Mouse (Mus musculus) hematopoietic stem cell, adult 5-6 weeks (primary cell): ENCODE data around the gene Eif4ebp2. TPM values are rescaled to one million over a fixed set of nuclear protein-coding genes. Genes with fewer than 3 reads are reported as not detected.

Experiments
- ATAC-seq, 2 experiments: fragments of 125-278 bp in 1 of 2; replicated peaks in 1 of 2; 2 replicates each; pipeline ENCODE4 v1.8.0; 2016 to 2017; ENCODE audit warnings: inconsistent platforms in 2 of 2, mild to moderate bottlenecking in 2 of 2, moderate number of reproducible peaks in 2 of 2, low read depth in 1 of 2, moderate TSS enrichment in 1 of 2; ENCODE audit not compliant: low FRiP score in 2 of 2, poor library complexity in 2 of 2, severe bottlenecking in 2 of 2, insufficient read depth in 1 of 2, low TSS enrichment in 1 of 2
- total RNA-seq: library from RNA; stranded (forward); fragments of 172-1452, 232-1000 nt; gene quantifications from 2 replicates; pipeline ENCODE4 v1.2.3, GENCODE M21; 2017

Eif4ebp2 gene
- total RNA-seq, 1 experiment from 2014 or later = 12.8 TPM

DNA sequence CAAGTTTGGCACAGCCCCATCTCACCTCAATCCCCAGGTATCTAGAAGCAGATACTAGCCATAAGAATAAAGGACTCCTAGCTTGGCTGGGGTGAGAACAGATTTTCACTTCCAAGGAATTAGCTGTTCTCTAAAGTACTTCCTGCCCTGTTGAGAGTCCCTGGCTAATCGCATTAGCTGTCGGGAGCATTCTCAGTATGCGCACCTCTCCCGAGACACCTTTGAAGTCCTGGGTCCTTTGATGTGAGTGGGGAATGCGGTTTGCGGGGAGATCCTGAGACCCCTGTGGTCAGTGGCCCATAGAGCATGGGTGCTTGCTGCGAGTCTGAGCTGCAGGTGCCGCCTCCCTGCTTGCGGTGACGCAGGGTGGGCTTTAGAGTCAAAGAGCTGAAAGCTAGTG is 46.5 kb downstream of the Eif4ebp2 start:
- ATAC-seq = no peak

DNA sequence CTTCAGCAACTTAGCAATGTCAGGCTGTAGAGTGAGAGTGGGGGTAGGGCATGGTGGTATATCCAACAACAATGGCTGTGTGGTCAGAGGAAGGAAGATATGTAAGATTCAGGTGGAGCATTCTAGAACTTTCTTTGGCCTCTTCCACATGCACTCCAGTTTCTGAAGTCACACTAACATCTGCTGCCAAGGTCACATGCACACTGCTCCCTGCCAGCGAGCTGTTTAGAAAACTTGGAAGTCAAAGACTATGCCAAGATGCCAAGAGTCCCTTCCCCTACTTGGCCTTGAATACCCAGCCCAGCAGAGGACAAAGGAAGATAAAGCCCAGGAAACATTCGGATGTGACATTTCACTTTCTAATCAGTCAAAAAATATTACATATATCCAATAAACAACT is 49.5 kb downstream of the Eif4ebp2 start:
- no peak for ATAC-seq

DNA sequence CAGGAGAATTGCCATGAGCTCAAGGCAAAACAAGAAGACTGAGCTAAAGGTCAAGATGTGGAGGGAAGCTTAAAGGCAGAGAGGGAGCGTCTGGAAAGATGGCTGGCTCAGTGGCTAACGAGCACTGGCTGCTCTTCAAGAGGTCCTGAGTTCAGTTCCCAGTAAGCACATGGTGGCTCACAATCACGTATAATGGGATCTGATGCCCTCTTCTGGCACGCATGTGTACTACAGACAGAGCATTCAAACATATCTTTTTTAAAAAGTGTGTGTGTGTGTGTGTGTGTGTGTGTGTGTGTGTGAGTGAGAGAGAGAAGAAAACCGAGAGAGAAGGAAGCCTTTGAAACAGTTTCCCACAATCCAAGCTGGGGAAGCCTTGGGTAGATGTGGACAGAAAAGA is 50.0 kb downstream of the Eif4ebp2 start:
- no peak for ATAC-seq

DNA sequence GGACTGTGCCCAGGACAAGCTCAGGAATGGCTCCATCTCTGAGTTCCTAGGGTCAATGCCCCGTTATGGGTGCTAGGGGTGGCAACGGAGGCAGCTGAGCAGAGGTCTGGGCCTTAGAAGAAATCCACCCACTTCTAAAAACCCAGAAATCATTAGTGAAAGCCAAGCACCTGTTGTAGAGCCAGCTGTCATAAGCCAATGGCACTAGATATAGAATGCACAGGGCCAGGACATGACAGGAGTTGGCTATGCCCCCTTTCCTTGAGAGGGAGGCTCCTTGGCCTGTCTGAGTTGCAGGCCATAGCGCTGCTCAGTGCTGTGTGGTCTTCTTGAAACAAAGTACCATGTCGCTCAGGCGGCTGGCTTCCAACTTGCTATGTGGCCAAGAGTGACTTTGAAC is 52.1 kb downstream of the Eif4ebp2 start:
- no peak for ATAC-seq

DNA sequence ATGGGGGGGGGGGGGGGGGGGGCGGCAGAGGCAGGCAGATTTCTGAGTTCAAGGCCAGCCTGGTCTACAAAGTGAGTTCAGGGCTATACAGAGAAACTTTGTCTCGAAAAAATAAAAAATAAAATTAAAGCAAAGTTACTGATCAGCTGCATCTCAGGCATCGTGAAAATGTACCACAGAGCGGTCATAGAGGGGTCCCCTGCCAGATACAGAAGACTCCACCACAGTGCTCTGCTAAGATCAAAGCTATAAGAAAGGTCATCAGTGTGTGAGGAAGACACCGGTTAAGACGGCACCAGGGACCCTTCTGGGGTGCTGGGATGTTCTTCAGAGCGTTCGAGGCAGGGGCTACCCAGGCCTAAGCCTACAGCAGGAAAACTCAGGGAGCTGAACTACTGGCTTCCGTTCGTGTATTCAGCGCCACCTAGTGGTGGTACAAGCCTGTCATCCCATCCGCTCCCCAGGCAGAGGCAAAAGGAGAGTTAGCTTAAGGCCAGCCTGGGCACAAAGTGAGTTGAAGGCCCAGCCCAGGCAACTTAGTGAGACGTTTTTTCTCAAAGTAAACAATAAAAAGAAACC is 53.2 kb downstream of the Eif4ebp2 start:
- ATAC-seq = peak; percentile 85 to 88

DNA sequence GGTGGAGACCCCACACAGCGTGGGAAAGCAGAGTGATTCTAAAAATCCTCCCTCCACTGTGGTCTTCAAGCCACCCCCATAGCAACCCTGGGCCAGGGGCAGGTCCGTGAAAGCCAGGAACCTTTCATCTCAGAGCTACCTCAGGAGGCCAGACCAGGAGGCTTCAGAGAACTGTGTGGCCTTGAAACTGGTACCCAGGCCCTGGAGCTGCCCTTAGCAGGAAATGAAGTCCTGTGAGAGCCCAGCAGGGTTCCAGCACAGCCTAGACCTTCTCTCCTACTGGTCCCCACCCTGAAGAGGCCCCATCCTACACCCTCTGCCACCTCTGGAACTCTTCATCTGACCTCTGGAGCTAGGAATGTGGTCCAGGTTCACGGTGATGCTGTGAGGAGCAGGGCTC is 54.3 kb downstream of the Eif4ebp2 start:
- no peak for ATAC-seq

DNA sequence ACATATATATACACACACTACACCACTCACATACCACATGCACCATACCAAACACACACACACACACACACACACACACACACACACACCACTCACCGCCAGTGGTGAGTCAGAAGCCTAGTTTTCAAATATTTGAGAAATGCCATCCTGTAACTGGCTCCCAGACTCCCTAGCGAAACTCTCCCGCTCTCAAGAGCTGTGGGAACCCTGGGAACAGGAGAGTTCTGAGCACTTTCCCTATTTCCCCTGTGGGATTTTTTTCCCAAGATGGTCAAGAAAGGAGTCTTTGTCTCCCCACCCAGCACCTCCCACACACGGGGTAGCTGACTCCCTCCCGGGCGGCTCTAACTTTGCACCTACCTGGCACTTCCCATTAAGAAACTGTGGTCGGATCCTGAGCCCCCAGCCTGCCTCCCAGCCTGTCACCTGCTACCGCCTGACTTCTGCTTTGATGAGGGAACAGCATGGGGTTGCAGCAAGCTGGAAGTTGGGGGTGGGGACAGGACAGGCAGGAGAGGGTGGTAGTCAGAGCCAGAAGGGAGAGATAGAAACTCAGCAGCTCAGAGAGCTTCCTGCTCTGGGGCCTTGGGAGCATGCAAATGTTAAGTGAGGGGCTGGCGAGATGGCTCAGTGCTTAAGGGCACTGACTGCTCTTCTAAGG is 57.9 kb downstream of the Eif4ebp2 start:
- ATAC-seq = peak; percentile 37 to 63; a peak in 2 of 4 replicates

DNA sequence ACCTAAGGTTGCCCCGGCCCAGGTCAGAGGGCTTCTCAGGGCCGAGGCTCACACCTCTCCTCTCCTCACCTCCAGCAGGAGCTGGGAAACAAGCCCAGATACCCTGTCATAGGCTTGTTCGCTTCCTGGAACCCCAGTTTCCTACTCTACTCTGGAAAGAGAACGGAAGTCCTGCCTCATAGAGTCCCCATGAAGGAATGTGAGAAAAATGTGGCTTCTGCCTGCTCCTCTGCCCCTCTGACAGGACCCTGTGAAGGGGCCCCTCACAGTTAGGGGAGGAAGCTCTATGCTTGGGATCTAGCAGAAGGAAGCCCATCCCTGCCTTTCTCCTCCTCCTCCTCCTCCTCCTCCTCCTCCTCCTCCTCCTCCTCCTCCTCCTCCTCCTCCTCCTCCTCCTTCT is 59.9 kb downstream of the Eif4ebp2 start:
- no peak for ATAC-seq

DNA sequence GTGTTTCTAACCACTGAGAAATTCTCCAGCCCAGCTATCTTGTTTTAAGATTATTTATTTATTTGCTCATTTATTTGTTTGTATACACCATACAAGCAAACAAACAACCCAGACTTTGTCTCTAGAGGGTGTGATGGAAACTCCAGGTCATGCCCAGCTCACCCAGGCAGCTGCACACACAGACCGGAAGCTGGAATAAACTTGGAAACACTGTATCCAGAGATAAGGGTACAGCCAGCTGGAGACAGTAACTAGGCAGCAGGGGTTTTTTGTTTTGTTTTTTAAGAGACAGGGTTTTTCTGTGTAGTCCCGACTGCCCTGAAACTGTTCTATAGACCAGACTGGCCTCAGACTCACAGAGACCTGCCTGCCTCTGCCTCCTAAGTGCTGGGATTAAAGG is 62.3 kb downstream of the Eif4ebp2 start:
- ATAC-seq = no peak

DNA sequence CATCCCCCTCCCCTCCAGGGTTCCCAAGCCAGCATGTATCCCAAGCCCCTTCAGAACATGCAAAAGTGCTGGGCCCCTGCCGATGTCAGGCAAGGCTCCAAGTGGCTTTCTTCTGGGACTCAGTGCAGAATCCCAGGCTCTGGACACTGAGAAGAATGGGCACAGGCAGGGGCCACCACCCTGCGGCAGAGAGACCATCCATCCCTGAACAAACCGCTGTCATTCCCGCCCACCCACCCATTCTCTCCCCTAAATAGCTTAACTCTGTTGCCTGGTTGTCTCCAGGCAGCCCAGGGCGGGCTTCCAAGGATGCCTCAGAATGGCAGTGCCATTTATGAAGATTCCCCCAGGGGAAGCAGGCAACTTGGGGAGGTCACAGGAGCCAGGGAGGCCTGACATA is 63.4 kb downstream of the Eif4ebp2 start:
- no peak for ATAC-seq

DNA sequence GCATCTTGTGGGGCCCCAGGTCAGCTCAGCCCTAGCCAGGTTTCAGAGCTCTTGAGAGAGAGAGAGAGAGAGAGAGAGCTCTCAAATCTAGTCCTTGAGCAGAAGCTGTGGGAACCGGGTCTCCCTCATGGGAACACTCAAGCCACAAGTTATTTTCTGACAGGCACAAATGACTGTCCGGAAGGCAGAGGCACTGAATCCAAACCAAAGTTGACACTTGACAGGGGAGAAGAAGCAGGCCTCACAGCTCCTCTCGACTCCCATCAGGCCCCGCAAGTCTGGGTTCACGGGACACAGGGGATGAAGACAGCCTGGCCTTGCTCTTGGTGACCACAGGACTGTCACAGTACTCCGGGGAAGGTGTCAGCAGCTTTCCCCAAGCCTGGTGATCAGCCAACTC is 66.2 kb downstream of the Eif4ebp2 start:
- no peak for ATAC-seq

DNA sequence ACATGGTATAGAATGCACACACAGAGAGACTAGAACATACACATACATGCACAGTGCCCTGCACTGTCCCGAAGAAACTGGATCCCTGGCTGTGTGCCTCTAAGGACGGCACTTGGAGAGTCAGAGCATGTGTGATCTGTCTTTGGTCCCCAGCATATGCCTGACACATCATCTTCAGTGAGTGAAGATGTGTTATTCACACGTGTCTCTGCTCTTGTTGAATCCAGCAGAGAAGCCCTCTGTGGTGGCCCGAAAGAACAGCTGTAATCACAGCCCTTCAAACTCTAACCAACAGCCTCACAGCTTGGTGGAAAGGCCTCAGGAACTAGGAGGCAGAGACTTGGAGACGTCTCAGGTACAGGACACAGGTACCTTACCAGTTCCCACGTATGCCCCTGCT is 67.3 kb downstream of the Eif4ebp2 start:
- no peak for ATAC-seq

DNA sequence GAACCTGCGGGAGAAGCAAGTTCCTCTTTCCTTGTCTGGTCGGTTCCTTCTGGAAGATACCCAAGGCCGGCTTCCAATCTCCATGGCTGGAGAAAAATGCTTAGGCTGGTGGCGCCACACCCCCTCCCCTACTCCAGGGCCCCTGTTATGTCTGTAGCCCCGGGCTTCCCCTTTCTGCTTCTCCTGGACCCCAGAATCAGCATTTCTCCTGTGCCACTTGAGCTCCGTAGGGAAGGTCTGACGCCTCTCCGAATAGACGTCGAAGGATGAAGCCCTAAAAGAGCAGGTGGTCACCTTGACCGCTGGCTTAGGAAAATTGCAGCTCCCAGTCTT is 68.8 kb downstream of the Eif4ebp2 start:
- ATAC-seq = peak in 1 of 2 experiments; percentile 43; a peak in 3 of 4 replicates

DNA sequence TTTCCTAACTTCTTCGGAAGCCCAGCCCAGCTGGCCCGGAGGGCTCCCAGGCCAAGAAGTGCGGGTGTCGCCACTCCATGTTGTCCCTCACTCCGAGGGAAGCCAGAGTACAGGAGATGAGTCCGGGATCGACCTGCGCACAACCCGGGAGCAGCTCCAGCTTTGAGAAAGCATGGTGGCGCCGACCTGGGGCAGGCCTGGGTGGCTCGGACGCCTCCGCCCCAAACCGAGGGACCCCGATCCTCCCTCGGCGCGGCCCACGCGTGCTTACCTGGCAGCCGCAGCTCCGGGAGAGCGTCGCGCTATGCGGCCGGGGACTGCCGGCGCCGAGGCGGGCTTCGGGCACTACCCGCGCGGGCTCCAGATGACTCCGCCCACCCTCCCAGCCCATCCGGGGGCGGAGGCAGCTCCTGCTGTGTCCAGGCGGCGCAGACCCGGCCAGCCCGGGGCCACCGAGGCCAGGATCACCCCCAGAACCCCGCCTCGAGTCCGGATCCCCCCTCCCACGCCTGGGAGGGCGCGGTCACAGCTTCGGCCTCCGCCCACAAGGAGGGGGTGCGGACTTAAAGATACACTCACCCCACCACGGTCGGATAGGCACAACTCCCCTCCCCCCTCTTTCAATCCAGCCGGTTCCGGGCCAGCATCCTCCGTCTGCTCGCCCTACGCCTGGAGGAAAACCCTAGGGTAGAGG is 69.3 kb downstream of the Eif4ebp2 start, which contains the start of gene Pald1:
TSS of gene Pald1 (minus strand) at position 510 of the 694 bp plus-strand sequence.
- 0 out of 4 replicates have a peak, but pooled peaks of 1 of the 2 experiments have one; percentile 1 for ATAC-seq

DNA sequence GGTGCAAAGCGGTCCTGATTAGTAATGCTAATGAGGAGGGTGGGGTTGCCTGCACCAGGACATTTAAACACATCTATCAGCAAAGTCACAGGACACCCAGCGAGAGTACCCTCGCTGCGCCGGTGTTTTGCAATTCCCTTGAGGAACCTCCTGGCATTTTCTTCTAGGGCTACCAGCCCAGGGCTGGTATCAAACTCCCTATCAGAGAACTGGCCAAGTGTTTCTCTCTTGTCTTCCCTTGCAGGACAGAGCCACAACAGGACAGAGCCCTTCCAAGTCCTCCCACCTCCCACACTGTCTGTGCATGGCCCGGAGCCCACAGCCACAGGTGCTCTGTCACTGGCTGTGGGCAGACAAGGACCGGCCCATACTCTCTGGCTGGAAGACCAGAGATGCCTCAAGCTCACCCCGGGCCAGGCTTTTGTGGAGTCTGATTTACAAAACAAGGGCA is 70.2 kb downstream of the Eif4ebp2 start:
- ATAC-seq = no peak

DNA sequence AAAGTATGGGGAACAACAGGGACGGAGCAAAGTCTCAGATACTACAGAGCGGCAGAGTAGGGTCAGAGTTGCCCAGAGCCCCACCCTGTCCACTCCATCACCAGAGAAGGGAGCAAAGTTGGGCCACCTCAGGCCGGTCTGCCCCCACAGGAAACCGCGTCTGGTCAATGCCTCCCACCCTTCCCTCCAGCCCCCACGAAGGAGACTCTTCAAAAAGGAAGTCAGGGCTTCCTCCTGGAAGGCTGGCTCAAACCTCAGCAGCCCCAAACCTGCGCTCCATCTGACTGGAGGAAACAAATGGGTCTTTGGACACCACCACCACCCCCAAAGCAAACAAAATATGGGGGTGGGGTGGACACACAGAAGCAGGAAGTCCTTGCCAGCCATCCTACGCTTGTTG is 70.6 kb downstream of the Eif4ebp2 start:
- no peak for ATAC-seq

DNA sequence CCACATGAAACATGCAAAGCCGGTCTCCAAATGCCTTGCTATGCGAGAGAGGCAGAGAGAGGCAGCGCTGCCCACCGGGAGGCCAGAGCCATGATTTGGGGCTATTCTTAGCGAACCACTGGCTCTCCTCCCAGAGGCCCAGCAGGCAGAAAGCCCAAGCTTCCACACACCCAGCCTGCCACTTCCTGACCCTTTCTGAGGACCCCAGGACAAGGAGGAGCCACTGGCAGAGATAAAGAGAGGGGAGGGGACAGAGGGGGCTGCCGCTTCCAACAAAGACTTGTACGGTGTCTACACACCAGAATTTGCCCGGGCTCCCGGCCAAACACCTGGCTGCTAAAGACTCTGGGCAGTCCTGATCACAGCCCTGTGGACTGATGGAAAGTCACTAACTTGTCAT is 72.3 kb downstream of the Eif4ebp2 start:
- ATAC-seq = no peak; a peak in 1 of 4 replicates

DNA sequence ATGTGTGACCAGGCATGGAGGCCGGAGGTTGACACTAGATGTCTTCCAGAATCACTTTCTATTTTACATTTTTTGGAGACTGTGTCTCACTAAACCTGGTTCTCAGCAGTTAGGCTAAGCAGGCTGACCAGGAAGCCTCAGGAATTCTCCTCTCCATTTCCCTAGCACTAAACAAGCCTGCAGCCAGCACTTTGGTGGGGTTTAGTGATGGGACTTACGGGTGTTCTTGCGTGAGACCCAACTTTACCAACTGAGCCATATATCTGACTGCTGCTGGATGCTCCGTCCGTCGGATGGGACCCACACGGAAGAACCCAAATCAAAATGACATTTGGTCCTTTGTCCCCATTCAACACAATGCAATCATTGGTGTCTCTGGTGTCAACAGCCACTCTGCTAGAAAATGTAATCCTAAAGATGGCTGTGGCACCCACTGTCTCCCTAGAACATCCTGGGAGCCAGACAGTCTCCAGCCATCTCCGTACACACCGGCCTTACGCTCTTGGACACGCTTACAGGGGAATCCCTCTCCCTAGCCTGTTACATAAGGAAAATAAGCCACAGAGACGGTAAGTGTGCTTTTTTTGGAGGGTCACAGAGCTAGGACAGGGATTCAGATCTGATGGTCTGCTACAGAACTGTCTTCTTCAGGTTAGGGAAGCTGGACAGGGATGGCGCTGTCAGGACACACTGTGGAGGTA is 73.0 kb downstream of the Eif4ebp2 start:
- ATAC-seq = no peak
